Mouse (Mus musculus) MEL-GATA-1-ER (cell line): ENCODE measurements around the gene Gm20388.

Experiments used
- DNase-seq: peaks from one replicate; pipeline ENCODE4 v3.0.0-alpha.2; 2012; ENCODE audit warnings: low read depth; ENCODE audit errors: extremely low read depth

Gene Gm20388

GRCm38 (mm10) chr8:122199191-122199590, 2288.6 kb downstream of the Gm20388 start:
- no peak for DNase-seq

DNA sequence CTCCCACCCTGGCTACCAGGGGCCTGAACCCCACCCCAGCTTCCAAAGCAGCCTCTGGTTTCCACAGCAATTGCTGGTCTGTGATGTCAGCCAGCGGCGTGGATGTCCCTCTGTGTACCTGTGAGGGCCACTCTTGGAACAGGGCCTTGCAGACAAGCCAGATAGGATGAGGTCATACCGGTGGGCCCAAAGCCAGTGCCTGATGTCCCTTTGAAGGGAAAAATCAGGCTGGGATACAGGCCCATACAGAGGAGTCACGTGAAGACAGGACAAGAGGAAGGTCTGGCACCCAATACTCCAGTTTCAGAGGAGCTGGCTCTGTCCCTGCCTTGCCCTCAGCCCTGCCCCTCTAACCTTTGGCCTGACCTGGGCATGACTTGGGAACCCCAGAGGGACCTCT, 2289.2 kb downstream of the Gm20388 start:
- DNase-seq, result no peak

DNA sequence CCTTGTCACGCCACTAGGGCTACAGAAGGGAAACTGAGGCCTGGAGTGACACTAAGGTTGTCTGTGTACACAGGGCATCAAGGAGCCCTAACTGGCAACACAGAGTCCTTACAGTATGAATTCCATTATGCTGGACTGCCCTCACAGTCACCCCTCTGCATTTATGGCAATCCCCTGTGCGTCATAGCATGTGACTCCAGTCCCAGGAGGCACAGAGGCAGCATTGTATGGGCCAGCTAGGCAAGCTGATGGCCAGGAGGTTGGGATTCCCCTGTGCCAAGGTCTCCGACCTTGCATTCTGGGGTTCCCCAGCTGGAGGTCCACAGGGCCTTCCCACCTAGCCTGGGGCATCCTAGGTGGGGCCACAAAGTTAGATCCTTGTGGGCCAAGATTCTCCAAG, 2300.9 kb downstream of the Gm20388 start:
- no peak for DNase-seq

DNA sequence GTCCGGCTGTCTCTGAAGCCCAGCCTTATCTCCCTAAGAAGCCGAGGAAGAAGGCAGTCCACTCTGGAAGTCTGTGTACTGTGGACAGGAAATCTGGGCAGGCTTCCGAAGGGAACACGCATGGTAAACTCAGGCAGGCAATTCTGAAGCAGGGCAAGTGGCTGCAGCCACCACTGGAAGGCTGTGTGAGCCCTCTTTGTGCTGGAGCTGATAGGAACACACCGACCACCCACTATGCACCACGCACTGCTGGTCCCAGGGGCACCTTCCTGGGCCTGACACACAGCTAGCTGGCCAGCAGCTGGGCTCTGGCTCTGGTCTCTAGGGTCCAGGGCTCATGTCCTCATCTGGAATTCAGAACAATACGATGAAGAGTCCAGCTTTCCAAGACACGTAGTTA, 2305.0 kb downstream of the Gm20388 start:
- DNase-seq, result no peak

- no peak for DNase-seq
These were observed 2305.8 kb downstream of the Gm20388 start for GRCm38 (mm10) chr8:122216433-122216832.

DNA sequence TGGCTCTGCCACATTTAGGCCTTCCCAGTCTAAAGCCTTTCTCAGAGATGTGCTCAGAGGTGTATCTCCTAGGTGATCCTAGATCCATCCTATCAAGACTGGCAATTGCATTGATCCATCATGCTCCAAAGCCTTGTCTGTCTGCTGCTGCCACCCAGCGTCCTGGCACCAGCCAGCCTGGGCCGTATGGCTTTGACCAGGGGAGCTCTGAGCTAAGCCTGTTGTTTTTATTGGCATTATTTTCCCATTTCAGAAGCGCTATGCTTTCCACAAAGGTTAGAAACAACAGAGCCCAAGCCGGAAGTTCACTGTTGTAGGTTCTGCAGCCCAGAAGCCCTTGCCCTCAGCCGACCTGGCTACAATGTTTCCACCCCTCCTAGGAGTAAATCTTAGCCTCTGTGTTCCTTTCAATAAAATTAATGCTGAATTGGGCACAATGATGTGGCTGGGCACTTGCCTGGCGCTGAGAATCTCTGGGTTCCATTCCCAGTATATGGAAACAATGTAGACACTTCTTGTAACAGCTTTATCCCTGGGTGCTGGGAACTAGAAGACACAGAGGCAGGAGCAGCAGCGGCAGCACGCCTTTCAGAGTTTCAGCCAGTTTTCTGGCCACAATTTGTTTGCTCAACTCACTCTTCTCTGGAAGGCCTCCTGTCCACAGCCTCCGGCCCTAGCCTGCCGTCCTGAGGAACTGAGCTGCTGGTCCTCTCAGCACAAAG, 2307.0 kb downstream of the Gm20388 start:
- DNase-seq, result no peak

- no peak for DNase-seq
These were observed 2313.5 kb downstream of the Gm20388 start for GRCm38 (mm10) chr8:122223976-122224649.

- DNase-seq, result no peak
These were observed 2314.0 kb downstream of the Gm20388 start for GRCm38 (mm10) chr8:122224650-122225022.

GRCm38 (mm10) chr8:122225446-122225845, 2314.8 kb downstream of the Gm20388 start:
- no peak for DNase-seq

DNA sequence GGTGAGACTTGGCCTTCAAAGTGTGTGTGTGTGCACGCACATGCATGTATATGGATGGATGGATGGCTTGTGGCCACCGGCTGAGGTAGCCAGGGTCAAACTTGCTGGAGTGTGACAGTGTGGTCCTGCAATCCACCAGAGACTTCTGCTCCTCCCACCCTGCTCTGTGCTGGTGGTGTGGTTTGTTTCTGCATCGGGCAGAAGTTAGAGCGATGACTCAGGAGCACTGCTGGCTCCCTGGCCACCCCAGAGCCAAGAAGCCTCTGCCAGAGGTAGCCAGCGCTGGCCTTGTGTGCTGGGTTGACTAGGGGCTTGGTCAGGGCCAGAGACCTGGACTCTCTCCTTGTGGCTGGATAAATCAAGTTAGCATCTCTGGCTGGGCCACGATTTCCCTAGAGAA, 2316.7 kb downstream of the Gm20388 start:
- no peak for DNase-seq

DNA sequence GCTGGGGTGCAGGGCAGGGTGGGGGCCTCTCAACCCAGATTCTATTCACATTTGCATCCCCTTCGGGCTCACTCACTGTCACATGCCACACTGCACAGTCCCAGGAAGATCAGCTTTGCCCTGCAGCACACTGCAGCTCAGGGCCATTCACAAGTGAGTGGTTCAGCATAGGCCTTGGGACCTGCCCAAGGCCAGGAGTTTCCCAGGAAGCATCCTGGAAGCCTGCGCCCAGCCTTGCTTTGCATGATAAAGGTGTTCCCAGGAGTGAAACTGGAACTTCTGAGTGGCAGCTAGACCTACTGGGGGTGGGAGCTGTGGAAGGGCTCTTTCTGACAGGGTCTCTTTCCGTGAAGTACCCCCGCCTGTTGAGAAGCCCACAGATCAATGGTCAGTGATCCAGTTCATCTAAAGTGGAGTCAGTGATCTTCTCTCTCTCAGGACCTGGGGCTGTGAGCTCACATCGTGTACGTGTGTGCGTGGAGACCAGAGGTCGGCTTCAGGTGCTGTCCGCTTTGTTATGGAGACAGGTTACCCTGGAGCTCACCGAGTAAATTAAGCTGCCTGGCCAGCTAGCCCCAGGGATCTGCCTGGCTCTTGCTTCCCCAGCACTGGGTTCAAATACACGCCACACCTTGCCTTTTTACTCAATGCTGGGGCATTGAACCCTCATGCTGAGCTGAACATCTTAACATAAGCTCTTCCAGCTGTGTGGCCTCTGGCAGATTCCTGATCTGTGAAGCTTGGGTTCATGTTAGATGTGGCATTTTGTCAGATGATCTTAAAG, 2318.3 kb downstream of the Gm20388 start:
- no peak for DNase-seq

- no peak for DNase-seq
These were observed 2319.4 kb downstream of the Gm20388 start for GRCm38 (mm10) chr8:122229819-122230711.

GRCm38 (mm10) chr8:122230712-122231337, 2320.2 kb downstream of the Gm20388 start:
- DNase-seq, result no peak

DNA sequence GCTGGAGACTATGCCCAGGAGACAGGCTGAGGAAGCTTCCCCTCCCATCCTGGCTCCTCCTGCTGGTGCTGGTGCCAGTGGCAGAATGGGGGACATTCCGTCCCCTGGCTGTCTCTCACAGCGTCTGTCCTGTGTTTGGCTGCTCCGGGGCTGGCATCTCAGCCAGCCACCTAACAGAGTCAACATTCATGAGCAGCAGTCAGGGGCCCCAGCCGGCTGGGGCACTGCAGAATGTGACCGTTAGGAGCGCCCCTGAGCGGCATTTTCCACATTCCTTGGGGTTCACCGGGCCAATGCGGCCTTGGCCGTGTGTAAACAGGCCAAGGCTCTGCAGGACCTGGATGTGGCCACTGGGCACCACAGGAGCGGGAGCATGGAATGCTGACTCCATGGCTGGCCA, 2323.4 kb downstream of the Gm20388 start:
- no peak for DNase-seq

GRCm38 (mm10) chr8:122236521-122236920, 2325.9 kb downstream of the Gm20388 start:
- no peak for DNase-seq

DNA sequence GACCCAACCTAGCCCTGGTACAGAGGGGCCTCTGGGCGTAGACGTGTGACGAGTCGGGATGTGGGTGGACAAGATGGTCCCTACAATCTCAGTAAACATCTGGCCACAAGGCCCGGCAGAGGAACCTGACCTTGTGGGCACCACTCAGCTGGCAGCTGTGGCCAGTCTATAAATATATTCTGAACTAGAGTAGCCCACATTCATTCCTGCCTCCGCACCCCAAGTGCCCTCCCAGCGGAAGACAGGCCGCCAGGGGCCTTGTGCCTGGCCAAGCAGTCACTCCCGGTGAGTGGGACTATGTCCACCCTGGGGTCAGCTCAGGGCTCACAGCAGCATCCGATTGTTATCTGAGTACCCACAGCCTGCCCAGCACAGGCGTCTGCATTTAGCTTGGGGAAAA, 2327.6 kb downstream of the Gm20388 start:
- no peak for DNase-seq

- no peak for DNase-seq
These were observed 2328.1 kb downstream of the Gm20388 start for GRCm38 (mm10) chr8:122238731-122239130.

- no peak for DNase-seq
These were observed 2329.8 kb downstream of the Gm20388 start for GRCm38 (mm10) chr8:122240241-122241026.

GRCm38 (mm10) chr8:122243310-122243709, 2332.7 kb downstream of the Gm20388 start:
- no peak for DNase-seq

DNA sequence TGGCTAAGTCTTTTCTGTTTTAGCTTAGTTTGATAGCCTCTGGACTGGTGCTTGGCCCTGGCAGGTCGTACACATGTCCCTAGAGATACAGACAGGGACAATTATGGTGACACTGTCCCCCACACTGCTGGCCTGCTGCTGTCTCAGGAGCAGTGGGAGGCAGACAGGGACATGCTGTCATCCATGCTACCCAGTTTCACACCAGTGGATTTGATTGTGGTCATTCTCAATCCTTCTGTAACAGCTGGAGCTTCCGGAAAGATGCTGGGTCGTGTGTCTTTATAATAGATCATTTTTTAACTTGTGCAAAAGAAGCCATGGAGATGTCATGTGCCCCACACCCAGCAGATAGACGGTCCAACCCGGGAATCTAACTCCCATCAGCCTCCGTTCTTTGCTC, 2334.5 kb downstream of the Gm20388 start:
- no peak for DNase-seq
